Mouse (Mus musculus) bone marrow, adult 2 months (tissue): ENCODE measurements at regions not wholly inside any gene's neighbourhood (a gene's known extent, or its start where the extent isn't known, plus 50 kb on each side); places are given as distances from the start of the nearest gene placed in this dataset.

Experiments used
- H3K27ac ChIP-seq: fragments of 200-500 bp; 2 replicates; pipeline ENCODE4 v1.5.1; 2012; ENCODE audit warnings: low read depth, mild to moderate bottlenecking, control low read depth, inconsistent platforms, low read length; ENCODE audit not compliant: control insufficient read depth, poor library complexity, insufficient read depth
- H3K4me1 ChIP-seq: fragments of 200-500 bp; 2 replicates; pipeline ENCODE4 v1.6.1; 2011; ENCODE audit warnings: low read length; ENCODE audit not compliant: control insufficient read depth, insufficient read depth
- H3K4me3 ChIP-seq: fragments of 200-500 bp; replicated peaks from 2 replicates; pipeline ENCODE3; 2011; ENCODE audit warnings: mild to moderate bottlenecking, low read depth, low read length, control low read depth; ENCODE audit not compliant: control insufficient read depth
- CTCF ChIP-seq: fragments of 200-500 bp; IDR thresholded peaks from 2 replicates; pipeline ENCODE4 v1.5.1; 2011; ENCODE audit warnings: low read length, control low read depth; ENCODE audit not compliant: control insufficient read depth, insufficient read depth
- POLR2A ChIP-seq: fragments of 200-500 bp; IDR thresholded peaks from 2 replicates; pipeline ENCODE4 v1.6.1; 2011; ENCODE audit warnings: low read depth, mild to moderate bottlenecking, control low read depth, low read length, borderline replicate concordance; ENCODE audit not compliant: control insufficient read depth
- WGBS: fragments of 180-500 bp; shearing (Covaris S2); methylation state at CpG from one replicate; pipeline ENCODE4 v1.1.7; 2018; 5-methylcytosine and 5-hydroxymethylcytosine counted together

DNA sequence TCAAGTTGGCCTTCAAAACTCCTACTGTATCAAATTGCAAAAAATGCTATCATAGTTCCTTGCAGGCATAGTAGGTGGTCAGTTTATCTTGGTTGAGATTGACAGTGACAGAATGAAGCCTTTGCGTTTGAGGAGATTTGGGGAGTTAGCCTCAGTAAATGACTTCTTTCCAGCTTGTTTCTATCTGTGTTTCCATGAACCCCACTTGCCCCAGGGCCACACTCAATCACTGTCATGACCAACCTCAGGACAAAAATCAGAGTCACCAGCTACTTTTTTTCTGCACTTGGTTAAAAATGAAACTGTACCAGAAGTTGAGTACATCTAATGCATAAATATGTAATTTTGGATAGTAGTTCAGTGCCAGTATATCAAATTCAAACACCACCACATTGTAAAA lies 287.7 kb upstream of the Arid1b start:
- no peaks in the 10 kb centered on the region for H3K4me1 ChIP-seq
- no peak for TF ChIP-seq POLR2A
- no peak for TF ChIP-seq CTCF
- no peak overlapping the region for H3K27ac ChIP-seq
- H3K4me3 ChIP-seq, result no peak overlapping the region
- 66% methylated on average over 1 of the region's 1 CpGs for WGBS

GRCm38 (mm10) chr17:4721061-4721460 lies 273.1 kb upstream of the Arid1b start:
- Histone ChIP-seq H3K27ac (no peak overlapping the region), H3K4me3 (no peak overlapping the region), H3K4me1 (no peaks in the 10 kb centered on the region)
- 91% methylated on average over 4 of the region's 4 CpGs for WGBS
- TF ChIP-seq CTCF (no peak), POLR2A (no peak)

GRCm38 (mm10) chr17:4724031-4724430 lies 270.1 kb upstream of the Arid1b start:
- no peak for TF ChIP-seq CTCF
- no peak for TF ChIP-seq POLR2A
- Histone ChIP-seq H3K4me1 (no peaks in the 10 kb centered on the region), H3K4me3 (no peak overlapping the region), H3K27ac (no peak overlapping the region)
- WGBS, result 74% methylated on average over 3 of the region's 3 CpGs

DNA sequence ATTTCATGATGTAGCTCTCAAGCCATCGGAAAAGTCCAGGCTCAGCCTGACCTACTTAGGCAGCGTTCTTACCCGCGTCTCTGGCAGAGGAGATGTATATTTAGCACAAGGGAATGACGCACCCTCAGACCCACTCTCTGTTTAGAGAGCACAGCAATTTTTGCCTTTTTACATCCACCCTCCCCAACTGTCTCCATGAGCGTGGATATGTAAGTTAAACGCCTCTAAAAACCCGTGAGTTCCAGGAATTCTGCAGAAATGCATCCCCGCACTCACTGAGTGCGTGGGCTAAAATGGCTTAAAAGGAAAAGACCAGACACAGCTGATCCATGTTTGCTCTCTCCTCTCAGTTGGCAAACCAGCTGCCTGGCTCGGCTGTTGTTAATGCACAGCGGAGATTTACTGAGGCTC lies 267.8 kb upstream of the Arid1b start:
- H3K4me3 ChIP-seq, result no peak overlapping the region
- TF ChIP-seq CTCF, result no peak
- no peak for TF ChIP-seq POLR2A
- H3K4me1 ChIP-seq, result no peaks in the 10 kb centered on the region; the same call in 1 of the 2 replicates
- no peak overlapping the region for H3K27ac ChIP-seq
- WGBS, result 84% methylated on average over 12 of the region's 12 CpGs

DNA sequence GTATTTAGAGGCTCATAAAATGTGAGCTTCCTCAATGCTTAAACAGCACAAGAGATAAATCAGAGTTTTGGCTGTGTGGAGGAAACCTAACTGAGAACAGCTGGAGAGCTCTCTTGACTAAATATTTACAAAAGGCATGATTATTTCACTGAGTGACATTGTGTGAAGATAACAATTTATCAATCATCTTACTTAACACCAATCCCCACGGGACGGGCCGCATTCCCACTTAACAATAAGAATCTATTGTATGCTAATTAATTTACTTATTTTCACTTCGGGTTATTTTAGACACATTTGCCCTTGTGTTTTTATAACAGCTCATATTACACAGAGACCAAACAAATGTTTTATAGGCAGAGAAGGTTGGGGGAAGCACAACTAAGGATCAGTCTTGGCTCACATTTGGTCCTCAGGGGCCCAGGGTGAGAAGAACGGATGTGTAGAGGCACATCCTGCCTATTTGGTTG lies 259.7 kb upstream of the Arid1b start:
- Histone ChIP-seq H3K4me1 (no peaks in the 10 kb centered on the region; the same call in 1 of the 2 replicates), H3K27ac (no peak overlapping the region), H3K4me3 (no peak overlapping the region)
- 78% methylated on average over 5 of the region's 5 CpGs for WGBS
- TF ChIP-seq CTCF (no peak), POLR2A (no peak)

GRCm38 (mm10) chr17:4735185-4735584 lies 258.9 kb upstream of the Arid1b start:
- no peak for TF ChIP-seq POLR2A
- no peak for TF ChIP-seq CTCF
- H3K4me3 ChIP-seq, result no peak overlapping the region
- WGBS, result 38% methylated on average over 1 of the region's 1 CpGs
- H3K27ac ChIP-seq, result peak overlapping the region; percentile 76
- no peaks in the 10 kb centered on the region; the same call in 1 of the 2 replicates for H3K4me1 ChIP-seq

GRCm38 (mm10) chr17:4736689-4737088 lies 257.4 kb upstream of the Arid1b start:
- TF ChIP-seq CTCF (no peak), POLR2A (no peak)
- H3K4me3 ChIP-seq, result no peak overlapping the region
- no peaks in the 10 kb centered on the region; the same call in 1 of the 2 replicates for H3K4me1 ChIP-seq
- WGBS, result 20% methylated on average over 3 of the region's 3 CpGs
- no peak overlapping the region for H3K27ac ChIP-seq

GRCm38 (mm10) chr17:4738717-4739485 lies 255.2 kb upstream of the Arid1b start:
- TF ChIP-seq POLR2A, result no peak
- no peak for TF ChIP-seq CTCF
- Histone ChIP-seq H3K4me1 (no peaks in the 10 kb centered on the region; the same call in 1 of the 2 replicates), H3K27ac (peak overlapping the region; percentile 61), H3K4me3 (no peak overlapping the region)
- 68% methylated on average over 7 of the region's 7 CpGs for WGBS
